Mouse (Mus musculus) cortical plate, adult 2 months (tissue): ENCODE results near the gene Bpifa5.

Experiments
- CTCF ChIP-seq: fragments of 200-500 bp; IDR thresholded peaks from 2 replicates; pipeline ENCODE4 v1.5.1; 2011; ENCODE audit warnings: mild to moderate bottlenecking, control low read depth, low read length; ENCODE audit not compliant: insufficient read depth; ENCODE audit errors: extremely low read depth
- POLR2A ChIP-seq: fragments of 200-500 bp; IDR thresholded peaks from 2 replicates; pipeline ENCODE4 v1.6.1; 2011; ENCODE audit warnings: mild to moderate bottlenecking, low read length, control low read depth; ENCODE audit not compliant: insufficient read depth; ENCODE audit errors: extremely low read depth

DNA sequence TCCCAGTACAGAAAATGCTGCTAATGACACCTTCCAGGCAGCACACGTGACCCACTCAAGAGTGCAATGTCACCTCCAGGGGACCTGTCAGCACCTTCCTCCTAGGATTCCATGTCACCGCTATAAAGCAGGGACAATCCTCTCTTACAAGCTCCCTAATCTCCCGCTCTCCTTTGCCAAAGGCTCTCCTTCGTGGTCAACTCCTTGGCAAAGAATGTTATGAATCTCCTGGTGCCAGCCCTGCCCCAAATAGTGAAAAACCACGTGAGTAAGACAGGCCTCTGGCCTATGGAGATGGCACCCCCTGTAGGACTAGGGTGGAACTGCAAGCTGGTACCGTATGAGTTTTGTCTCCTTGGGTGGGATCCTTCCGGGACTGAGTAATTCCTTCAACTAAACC, 44.5 kb downstream of the Bpifa5 start:
- peak; percentile 44 for TF ChIP-seq CTCF
- TF ChIP-seq POLR2A = no peak
